Mouse (Mus musculus) midbrain, embryonic 15.5 days (tissue): ENCODE data around the gene Usp20. TPM values are rescaled to one million over a fixed set of nuclear protein-coding genes. Genes with fewer than 3 reads are reported as not detected.

Experiments used
- ATAC-seq: fragments of 200-750 bp; cut with Nextera tagmentation; replicated peaks from 2 replicates; pipeline ENCODE4 v1.8.0; 2017; ENCODE audit warnings: moderate TSS enrichment
- H3K27ac ChIP-seq: fragments of 300-500 bp; sonication (generic); 2 replicates; pipeline ENCODE4 v1.5.1; 2015; ENCODE audit warnings: mild to moderate bottlenecking, inconsistent platforms
- H3K27me3 ChIP-seq: fragments of 300-500 bp; sonication (generic); replicated peaks from 2 replicates; pipeline ENCODE4 v1.6.1; 2015; ENCODE audit warnings: inconsistent platforms
- H3K36me3 ChIP-seq: fragments of 300-500 bp; sonication (generic); replicated peaks from 2 replicates; pipeline ENCODE4 v1.6.1; 2015; ENCODE audit warnings: inconsistent platforms
- H3K4me1 ChIP-seq: fragments of 300-500 bp; sonication (generic); 2 replicates; pipeline ENCODE4 v1.6.1; 2015; ENCODE audit warnings: inconsistent platforms
- H3K4me2 ChIP-seq: fragments of 300-500 bp; sonication (generic); 2 replicates; pipeline ENCODE4 v1.6.1; 2015; ENCODE audit warnings: inconsistent platforms, mild to moderate bottlenecking, moderate library complexity
- H3K4me3 ChIP-seq: fragments of 300-500 bp; sonication (generic); 2 replicates; pipeline ENCODE4 v1.5.1; 2015; ENCODE audit warnings: mild to moderate bottlenecking, inconsistent platforms
- H3K9ac ChIP-seq: fragments of 300-500 bp; sonication (generic); 2 replicates; pipeline ENCODE4 v1.6.1; 2015; ENCODE audit warnings: mild to moderate bottlenecking, inconsistent platforms
- H3K9me3 ChIP-seq: fragments of 300-500 bp; sonication (generic); 2 replicates; pipeline ENCODE4 v1.6.1; 2016; ENCODE audit warnings: inconsistent platforms
- WGBS: fragments of 180-500 bp; shearing (Covaris S2); methylation state at CpG from one replicate; pipeline ENCODE4 v1.1.7; 2015; ENCODE audit warnings: mixed read lengths; 5-methylcytosine and 5-hydroxymethylcytosine counted together
- polyA plus RNA-seq: library from polyadenylated mRNA; unstranded; fragments of >200 nt; fragmentation: Nextera tagmentation; extraction: Ambion mirVana; gene quantifications from 2 replicates; pipeline ENCODE4 v1.2.1, GENCODE M21; 2015

Usp20 gene
- polyA plus RNA-seq, 1 experiment from 2014 or later = 55.5 TPM

- Histone ChIP-seq H3K27me3 (no peaks in the 10 kb centered on the region), H3K9me3 (no peaks in the 10 kb centered on the region), H3K4me3 (no peak overlapping the region), H3K36me3 (peaks cover 21% of the 10 kb centered on the region), H3K27ac (no peak overlapping the region), H3K9ac (no peak overlapping the region), H3K4me1 (no peaks in the 10 kb centered on the region), H3K4me2 (no peak overlapping the region)
- no peak for ATAC-seq
- 92% methylated on average over 11 of the region's 11 CpGs for WGBS
These were observed 71.8 kb downstream of the Usp20 start for GRCm38 (mm10) chr2:31053851-31054340.

DNA sequence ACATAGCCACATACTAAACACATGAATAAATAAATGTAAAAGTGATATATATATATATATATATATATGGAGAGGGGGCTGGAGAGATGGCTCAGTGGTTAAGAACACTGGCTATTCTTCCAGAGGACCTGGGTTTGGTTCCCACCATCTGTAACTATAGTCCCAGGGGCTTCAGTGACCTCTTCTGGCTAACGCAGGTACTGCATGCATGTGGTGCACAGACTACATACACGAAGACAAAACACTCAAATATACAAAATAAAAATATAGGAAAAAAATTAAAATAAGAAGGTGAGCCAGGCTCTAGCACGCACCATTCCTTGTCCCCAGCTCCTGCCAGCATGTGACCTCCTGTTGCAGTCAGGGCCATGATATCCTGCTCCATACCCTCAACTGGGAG, 74.0 kb downstream of the Usp20 start:
- no peak overlapping the region for H3K4me2 ChIP-seq
- H3K9me3 ChIP-seq = no peaks in the 10 kb centered on the region
- WGBS = 98% methylated on average over 3 of the region's 3 CpGs
- ATAC-seq = no peak
- H3K27ac ChIP-seq = no peak overlapping the region
- no peak overlapping the region for H3K9ac ChIP-seq
- no peaks in the 10 kb centered on the region for H3K4me1 ChIP-seq
- peaks cover 21% of the 10 kb centered on the region for H3K36me3 ChIP-seq
- H3K4me3 ChIP-seq = no peak overlapping the region
- no peaks in the 10 kb centered on the region for H3K27me3 ChIP-seq

DNA sequence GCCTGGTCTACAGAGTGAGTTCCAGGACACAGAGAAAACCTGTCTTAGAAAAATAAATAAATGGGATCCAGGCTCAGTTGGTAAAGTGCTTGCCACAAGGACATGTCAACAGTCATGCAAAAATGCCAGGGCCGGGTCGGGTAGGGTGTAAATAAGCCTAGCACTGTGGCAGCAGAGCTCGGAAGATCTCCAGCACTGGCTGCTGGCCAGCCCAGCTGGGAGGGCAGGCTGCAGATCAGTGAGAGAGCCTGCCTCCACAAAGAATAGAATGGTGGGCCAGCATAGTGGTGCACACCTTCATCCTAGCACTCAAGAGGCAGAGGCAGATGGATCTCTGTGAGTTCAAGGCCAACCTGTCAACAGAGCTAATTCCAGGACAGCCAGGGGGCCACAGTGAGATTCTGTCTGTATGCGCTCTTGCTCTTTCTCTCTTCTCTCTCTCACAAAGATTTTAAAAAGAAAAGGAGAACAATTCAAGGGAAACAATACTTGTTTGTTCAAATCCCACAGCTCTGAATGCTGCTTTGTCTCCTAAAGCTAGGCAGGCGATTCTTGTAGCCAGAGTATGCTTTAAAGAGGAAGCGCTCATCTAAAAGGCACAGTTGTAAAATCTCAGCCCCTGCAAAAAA, 75.6 kb downstream of the Usp20 start:
- Histone ChIP-seq H3K27me3 (no peaks in the 10 kb centered on the region), H3K4me2 (no peak overlapping the region), H3K36me3 (peaks cover 21% of the 10 kb centered on the region), H3K9ac (no peak overlapping the region), H3K27ac (no peak overlapping the region), H3K4me1 (no peaks in the 10 kb centered on the region), H3K4me3 (no peak overlapping the region), H3K9me3 (no peaks in the 10 kb centered on the region)
- ATAC-seq = no peak
- WGBS = 55% methylated on average over 6 of the region's 6 CpGs

GRCm38 (mm10) chr2:31058443-31058842, 76.4 kb downstream of the Usp20 start:
- no peak overlapping the region for H3K4me2 ChIP-seq
- ATAC-seq = no peak
- H3K27ac ChIP-seq = no peak overlapping the region
- no peak overlapping the region for H3K9ac ChIP-seq
- H3K36me3 ChIP-seq = peaks cover 21% of the 10 kb centered on the region
- H3K4me1 ChIP-seq = no peaks in the 10 kb centered on the region
- H3K9me3 ChIP-seq = no peaks in the 10 kb centered on the region
- no peak overlapping the region for H3K4me3 ChIP-seq
- 91% methylated on average over 4 of the region's 4 CpGs for WGBS
- H3K27me3 ChIP-seq = no peaks in the 10 kb centered on the region

DNA sequence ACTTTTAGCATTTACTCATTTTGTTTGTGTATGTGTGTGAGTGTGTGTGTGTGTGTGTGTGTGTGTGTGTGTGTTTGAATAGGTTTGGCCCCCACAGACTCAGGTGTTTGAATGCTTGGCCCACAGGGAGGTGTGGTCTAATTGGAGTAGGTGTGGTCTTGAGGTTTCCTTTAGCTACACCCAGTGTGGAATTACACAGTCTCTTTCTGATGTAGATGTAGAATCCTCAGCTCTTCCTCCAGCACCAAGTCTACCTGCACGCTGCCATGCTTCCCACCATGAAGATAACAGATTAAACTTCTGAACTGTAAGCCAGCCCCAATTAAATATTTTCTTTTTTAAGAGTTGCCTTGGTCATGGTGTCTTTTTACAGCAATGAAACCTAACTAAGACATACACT, 78.2 kb downstream of the Usp20 start:
- Histone ChIP-seq H3K27ac (no peak overlapping the region), H3K4me1 (no peaks in the 10 kb centered on the region), H3K9ac (no peak overlapping the region), H3K4me3 (no peak overlapping the region), H3K36me3 (peaks cover 12% of the 10 kb centered on the region; the same call in 1 of the 2 replicates), H3K4me2 (no peak overlapping the region), H3K9me3 (no peaks in the 10 kb centered on the region), H3K27me3 (no peaks in the 10 kb centered on the region)
- no peak for ATAC-seq
- WGBS = 93% methylated on average over 1 of the region's 1 CpGs

DNA sequence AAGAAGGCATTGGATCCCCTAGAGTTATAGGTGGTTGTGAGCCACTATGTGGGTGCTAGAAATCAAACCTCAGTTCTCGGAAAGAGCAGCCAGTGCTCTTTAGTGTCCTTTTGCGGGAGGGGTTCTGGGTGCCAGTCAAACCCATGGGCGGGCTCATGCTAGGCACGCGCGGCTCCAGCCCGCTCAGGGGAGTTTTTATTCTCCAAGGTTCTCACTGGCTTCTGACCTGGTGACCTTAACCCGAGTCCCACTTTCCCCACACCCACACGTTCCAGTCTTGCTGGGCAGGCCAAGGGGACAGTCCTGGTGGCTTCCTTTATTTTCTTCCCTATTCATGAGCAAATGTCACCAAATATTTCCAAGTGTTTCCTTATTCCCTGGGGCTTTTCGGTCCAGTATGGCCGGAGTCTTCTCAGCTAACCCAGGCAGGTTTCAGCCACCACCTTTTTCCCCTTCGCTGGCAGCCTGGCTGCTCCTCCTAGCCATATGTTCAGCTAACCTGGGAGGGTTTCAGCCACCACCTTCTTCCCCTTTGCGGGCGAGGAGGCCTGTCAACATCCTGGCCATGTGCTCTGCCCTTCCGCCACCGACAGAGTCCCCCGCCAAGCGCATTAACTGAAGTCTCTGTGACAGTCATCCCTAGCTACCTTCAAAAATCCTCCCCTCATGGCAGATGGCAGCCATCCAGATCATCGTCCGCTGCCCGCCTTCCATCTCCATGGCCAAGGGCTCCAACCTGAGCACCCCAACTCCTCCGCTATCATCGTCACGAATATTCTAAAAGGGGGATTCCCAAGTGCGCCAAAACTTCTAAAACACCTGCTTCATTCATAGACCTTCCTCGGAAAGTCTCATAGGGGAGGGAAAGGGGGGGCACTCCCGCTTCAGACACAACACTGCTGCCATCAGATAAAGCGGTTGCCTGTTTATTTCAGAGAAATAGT, 79.0 kb downstream of the Usp20 start:
- H3K9me3 ChIP-seq = no peaks in the 10 kb centered on the region
- no peaks in the 10 kb centered on the region for H3K4me1 ChIP-seq
- no peak for ATAC-seq
- H3K4me2 ChIP-seq = no peak overlapping the region
- 91% methylated on average over 28 of the region's 28 CpGs for WGBS
- peaks cover 6% of the 10 kb centered on the region; the same call in 1 of the 2 replicates for H3K36me3 ChIP-seq
- no peak overlapping the region for H3K4me3 ChIP-seq
- no peak overlapping the region for H3K27ac ChIP-seq
- no peak overlapping the region for H3K9ac ChIP-seq
- H3K27me3 ChIP-seq = no peaks in the 10 kb centered on the region

- Histone ChIP-seq H3K4me3 (no peak overlapping the region), H3K9me3 (no peaks in the 10 kb centered on the region), H3K4me2 (no peak overlapping the region), H3K27ac (no peak overlapping the region), H3K36me3 (no peaks in the 10 kb centered on the region), H3K9ac (no peak overlapping the region), H3K27me3 (no peaks in the 10 kb centered on the region), H3K4me1 (0 out of 2 replicates have a peak, but pooled peaks cover 3% of the 10 kb centered on the region)
- no peak for ATAC-seq
- 96% methylated on average over 10 of the region's 10 CpGs for WGBS
These were observed 80.0 kb downstream of the Usp20 start for GRCm38 (mm10) chr2:31061868-31062628.

GRCm38 (mm10) chr2:31066019-31066789, 84.1 kb downstream of the Usp20 start:
- no peaks in the 10 kb centered on the region for H3K9me3 ChIP-seq
- no peaks in the 10 kb centered on the region for H3K36me3 ChIP-seq
- ATAC-seq = no peak
- H3K27me3 ChIP-seq = no peaks in the 10 kb centered on the region
- H3K9ac ChIP-seq = no peak overlapping the region
- H3K4me2 ChIP-seq = no peak overlapping the region
- 80% methylated on average over 11 of the region's 11 CpGs for WGBS
- no peak overlapping the region for H3K27ac ChIP-seq
- no peak overlapping the region for H3K4me3 ChIP-seq
- H3K4me1 ChIP-seq = 0 out of 2 replicates have a peak, but pooled peaks cover 4% of the 10 kb centered on the region

DNA sequence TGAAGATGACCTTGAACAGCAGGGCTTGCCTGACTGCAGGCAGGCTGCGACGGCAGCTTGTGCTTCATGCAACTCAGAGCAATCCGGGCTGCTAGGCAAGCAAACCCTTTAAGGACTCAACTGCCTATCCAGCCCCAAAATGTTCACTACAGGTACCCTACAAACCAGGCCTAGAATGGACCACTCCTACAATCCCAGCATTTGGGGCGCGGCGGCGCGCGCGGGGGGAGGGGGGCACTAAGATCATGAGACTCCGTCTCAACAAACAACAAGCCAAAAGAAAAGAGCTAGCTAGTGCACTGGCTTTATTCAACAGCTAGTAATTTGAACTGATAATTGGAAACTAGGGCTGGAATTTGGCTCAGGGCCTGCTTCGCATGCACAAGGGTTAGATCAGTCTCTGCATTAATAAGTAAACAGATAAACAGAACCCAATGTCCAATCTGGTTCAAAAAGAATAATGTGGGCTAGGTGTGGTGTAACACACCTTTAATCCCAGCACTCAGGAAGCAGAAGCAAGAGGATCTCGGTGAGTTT, 85.0 kb downstream of the Usp20 start:
- ATAC-seq = no peak
- Histone ChIP-seq H3K9me3 (no peaks in the 10 kb centered on the region), H3K27ac (no peak overlapping the region), H3K36me3 (no peaks in the 10 kb centered on the region), H3K4me3 (no peak overlapping the region), H3K9ac (no peak overlapping the region), H3K4me1 (0 out of 2 replicates have a peak, but pooled peaks cover 4% of the 10 kb centered on the region), H3K27me3 (no peaks in the 10 kb centered on the region), H3K4me2 (no peak overlapping the region)
- 81% methylated on average over 13 of the region's 13 CpGs for WGBS

DNA sequence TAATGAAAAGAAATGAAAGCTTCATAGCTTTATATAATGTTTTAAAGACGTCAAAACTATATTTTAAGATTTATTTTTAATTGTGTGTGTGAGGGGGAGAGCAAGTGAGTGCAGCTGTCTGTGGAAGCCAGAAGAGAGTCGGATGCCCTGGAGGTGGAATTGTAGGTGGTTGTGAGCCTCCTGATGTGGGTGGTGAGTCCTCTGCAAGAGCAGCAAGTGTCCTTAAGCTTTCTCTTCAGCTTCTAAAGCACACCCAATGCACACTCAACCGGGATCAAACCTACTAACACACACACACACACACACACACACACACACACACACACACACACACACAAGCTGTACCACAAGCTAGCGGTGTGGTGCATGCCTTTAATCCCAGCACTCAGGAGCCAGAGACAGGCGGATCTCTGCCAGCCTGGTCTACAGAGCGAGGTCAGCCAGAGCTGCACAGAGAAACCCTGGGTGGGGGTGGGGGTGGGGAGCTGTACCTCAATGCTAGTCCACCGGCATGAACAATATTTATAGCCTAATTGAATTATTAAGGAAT, 85.7 kb downstream of the Usp20 start:
- 0 out of 2 replicates have a peak, but pooled peaks cover 4% of the 10 kb centered on the region for H3K4me1 ChIP-seq
- 48% methylated on average over 7 of the region's 7 CpGs for WGBS
- H3K36me3 ChIP-seq = no peaks in the 10 kb centered on the region
- no peak for ATAC-seq
- no peaks in the 10 kb centered on the region for H3K27me3 ChIP-seq
- no peak overlapping the region for H3K4me3 ChIP-seq
- H3K9me3 ChIP-seq = no peaks in the 10 kb centered on the region
- peak overlapping the region; percentile 47 for H3K27ac ChIP-seq
- no peak overlapping the region for H3K4me2 ChIP-seq
- no peak overlapping the region for H3K9ac ChIP-seq
